Mouse (Mus musculus): ENCODE measurements at regions not wholly inside any gene's neighbourhood (a gene's known extent, or its start where the extent isn't known, plus 50 kb on each side); places are given as distances from the start of the nearest gene placed in this dataset.
"Not testable (repeated sequence)": the region's sequence is repeated elsewhere in the genome, so short reads cannot be mapped to it uniquely, and the experiment has no call there.

DNA sequence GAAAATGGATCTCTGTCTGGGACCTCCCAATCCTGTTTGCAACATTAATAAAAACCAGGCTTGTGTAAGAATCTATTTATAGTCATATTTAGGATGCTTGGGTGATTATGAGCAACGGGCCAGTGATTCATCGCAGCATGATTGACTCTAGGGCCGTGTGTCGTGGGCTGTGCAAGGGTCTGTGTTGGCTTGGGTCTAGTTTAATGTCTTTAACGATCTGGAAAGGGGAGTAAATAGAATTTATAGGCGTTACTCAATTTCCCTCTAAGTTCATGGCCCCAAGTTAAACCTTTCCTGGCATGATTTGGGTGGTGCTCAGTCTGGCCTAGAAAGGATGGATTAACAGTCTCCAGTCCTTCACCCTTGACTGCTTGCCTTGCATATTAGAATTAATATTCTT lies 149.9 kb upstream of the Fer start:
- CTCF ChIA-PET: no interaction called here

DNA sequence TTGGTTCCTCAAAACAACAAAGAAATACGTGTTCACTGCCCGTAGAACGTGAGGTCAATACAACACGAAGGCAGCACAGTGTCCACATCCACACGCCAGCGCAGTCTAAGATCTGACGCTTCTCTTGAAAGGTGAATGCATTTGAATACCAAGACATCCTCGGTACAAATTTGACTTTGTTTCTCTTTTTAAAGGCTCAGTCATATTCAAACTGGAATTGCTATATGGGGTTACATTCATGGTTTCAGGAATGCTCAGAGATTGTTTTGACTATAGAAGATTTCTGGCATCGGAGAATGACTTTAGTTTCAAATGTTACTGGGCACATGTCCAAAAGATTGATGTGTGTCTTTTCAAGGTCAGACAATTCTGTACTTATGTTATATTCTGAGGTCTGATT lies 147.2 kb upstream of the Fer start:
- CTCF ChIA-PET: no interaction called here

DNA sequence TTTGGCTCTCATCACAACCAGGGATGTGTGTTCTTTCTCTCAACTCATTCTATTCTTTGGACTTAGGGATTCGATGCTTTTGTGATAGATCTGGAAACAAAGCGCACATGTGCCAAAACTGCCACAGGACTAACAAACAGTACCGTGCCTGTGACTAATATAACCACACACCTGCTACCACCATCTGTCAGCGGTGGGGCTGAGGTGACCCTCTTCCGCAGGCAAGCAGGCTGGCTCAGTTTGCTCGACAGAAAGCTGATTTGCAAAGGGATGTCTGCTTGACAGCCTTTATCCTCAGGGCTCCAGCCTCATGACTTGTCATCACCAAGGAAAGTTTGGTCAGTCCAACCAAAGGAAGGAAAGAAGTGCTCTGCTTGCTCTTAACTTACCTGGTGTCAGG lies 146.7 kb upstream of the Fer start:
- CTCF ChIA-PET: no interaction called here

GRCm38 (mm10) chr17:63717051-63717578 lies 145.7 kb upstream of the Fer start:
- CTCF ChIA-PET: no interaction called here

- CTCF ChIA-PET: no interaction called here
Measured at GRCm38 (mm10) chr17:63718972-63719715, 143.7 kb upstream of the Fer start.

- CTCF ChIA-PET: no interaction called here
Measured at GRCm38 (mm10) chr17:63719771-63720170, 143.1 kb upstream of the Fer start.

DNA sequence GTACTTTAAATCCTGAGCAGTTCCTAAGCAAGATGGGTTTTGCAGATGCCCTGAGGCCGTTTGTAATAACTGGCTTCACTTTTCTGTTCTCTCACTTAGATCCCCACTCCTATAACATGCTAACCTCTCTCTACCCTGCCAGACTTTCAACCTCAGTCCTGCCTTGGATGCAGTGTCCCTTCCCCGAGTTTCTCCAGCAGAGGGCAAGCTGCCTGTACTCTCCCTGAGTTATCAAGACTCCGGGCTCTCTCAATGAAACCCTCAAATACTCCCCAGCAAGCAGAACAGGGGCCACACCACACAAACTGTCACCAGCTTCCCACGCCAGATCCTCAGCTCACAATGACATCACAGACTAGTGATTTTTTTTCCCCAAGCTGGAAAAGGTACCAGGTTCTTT lies 142.0 kb upstream of the Fer start:
- CTCF ChIA-PET: no interaction called here

GRCm38 (mm10) chr17:63722434-63723004 lies 140.3 kb upstream of the Fer start:
- CTCF ChIA-PET: no interaction called here

DNA sequence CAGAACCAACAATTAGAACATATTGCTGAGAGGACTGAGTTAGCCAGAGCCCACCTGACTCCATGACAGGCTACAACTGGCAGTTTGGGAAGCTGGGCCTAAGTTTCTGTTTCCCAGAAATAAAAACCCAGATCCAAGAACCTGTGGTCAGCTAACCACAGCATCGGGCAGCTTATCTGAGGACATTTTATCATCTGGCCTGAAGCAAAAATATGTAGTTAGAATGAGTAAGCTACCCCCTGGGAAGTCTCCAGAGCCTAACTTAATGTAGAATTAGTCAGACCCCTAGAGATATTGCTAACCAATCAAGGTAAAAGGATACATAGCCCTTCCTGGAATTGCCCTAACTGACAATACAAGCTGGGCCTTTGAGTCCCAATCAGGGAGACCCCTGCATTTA lies 124.7 kb upstream of the Fer start:
- CTCF ChIA-PET: no interaction called here

- CTCF ChIA-PET: interaction anchor here (0.8 kb wide), 1 partner anchor 60 kb away, joined by 10 read pairs; no protein-coding TSS in a partner anchor
Measured at GRCm38 (mm10) chr17:63739710-63740109, 123.2 kb upstream of the Fer start.

- CTCF ChIA-PET: not testable (repeated sequence)
Measured at GRCm38 (mm10) chr17:63749257-63749656, 113.6 kb upstream of the Fer start.

DNA sequence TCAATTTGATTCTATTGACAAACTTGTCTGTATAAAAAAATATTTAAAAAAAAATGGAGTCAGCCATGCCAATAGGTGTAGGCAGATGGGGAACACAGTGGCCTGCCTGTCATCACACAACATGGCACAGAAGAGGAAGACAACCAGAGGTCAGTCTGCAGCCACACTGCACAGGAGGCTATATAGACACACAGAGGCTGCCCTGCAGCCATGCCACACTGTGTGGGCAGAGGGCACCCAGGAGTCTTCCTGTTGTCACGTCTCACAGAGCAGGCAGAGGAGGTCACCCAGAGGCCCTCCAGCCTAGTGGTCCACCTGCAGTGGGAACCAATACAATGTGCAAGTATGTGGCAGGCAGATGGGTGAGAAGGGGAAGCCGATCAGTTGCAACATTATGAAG lies 108.5 kb upstream of the Fer start:
- CTCF ChIA-PET: no interaction called here

DNA sequence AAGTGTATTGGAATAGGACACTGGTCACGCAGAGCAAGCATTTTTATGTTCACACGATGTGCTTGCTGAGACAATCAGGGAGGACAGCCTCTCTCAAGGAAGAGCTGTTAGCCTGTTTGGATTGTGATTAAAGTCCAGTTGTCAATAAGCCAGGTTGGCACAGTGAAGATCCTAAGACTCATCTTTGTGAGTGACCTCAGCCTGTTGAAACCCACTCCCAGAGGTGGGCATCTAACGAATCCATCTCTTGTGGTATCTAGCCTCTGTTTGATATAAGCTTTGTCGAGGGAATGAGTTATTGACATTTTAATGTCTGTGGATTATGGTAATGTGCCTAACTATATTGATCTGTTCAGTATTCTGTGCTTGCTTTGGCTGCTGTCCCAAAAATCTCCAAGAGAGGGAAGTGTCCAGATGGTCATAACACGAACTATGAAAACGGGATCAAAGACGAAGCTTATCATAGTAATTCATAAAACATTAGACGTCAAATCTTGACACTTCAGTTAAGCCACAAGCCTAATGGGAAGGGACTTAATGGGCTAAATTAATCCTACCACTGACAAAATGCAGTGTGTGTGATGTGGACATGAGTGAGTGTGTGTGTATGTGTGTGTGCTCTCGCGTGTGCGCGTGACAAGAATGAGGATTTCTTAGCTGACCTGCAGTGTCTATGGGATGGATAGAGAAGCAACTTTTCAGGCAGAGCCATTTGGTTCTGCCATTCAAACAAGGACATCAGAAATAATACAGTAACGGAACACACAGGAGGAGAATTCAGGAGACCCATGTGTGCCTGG lies 104.8 kb upstream of the Fer start:
- CTCF ChIA-PET: no interaction called here

DNA sequence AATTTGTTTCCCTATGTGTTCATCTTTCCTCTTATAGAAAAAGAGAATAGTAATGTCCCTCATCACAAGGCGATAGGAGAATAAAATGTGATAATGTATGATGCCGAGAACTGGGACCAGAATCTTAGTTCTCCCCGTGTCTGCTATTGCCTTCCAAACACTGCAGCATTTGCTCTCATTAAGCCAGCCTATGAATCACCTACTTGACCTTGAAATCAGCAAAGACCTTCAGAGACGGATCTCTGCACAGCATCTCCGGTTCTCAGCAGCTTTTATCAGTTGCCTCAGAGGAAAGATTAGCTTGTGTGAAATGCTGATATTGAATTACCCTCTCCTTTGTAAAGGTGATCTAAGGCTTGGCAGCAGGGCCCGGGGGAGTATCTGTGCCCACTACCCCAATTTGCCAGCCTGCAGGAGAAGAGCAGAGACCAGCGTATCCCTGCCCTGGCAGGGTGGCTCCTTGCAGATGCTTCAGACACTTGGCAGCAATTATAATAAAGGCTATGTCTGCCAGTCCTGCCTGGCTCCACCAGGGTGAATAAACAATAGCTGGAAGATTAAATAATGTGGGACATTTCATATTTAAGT lies 104.0 kb upstream of the Fer start:
- CTCF ChIA-PET: no interaction called here

DNA sequence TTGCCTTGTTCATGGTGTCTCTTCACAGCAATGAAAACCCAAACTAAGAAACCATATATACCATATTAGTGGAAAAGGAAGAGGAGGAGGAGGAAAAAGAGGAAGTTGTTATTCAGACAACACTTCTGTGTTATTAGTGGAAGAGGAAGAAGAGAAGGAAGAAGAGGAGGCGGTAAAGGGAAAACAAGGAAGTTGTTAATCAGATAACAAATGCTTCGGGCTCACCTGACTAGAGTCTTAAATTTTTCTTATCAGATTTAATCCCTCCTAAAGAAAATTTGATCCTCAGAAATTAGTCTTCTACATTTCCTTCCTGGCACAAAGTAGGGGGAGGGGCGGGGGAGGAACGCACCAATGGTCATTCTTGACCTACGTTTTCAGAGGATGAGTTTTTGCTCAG lies 101.8 kb upstream of the Fer start:
- CTCF ChIA-PET: no interaction called here

GRCm38 (mm10) chr17:63771111-63771510 lies 91.8 kb upstream of the Fer start:
- CTCF ChIA-PET: no interaction called here

GRCm38 (mm10) chr17:63784381-63785116 lies 78.3 kb upstream of the Fer start:
- CTCF ChIA-PET: no interaction called here

GRCm38 (mm10) chr17:63786444-63786843 lies 76.4 kb upstream of the Fer start:
- CTCF ChIA-PET: no interaction called here

- CTCF ChIA-PET: no interaction called here
Measured at GRCm38 (mm10) chr17:63794352-63794751, 68.5 kb upstream of the Fer start.

DNA sequence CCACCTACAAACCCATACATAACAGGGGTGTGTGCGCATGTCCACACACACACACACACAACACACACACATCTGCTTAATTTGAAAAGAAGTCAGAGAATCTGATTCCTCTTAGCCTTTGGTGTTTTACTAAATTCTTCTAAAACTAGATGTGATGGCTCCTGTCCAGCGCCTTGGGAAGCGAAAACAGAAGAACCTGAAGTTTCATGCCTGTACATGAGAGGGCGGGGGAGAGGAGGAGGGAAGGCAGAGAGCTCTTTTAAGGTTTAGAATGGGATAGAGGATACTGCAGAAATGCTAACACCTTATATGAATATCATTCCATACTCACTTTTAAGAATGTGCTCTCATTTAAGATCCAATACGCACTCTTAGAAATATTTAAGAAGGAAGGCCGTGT lies 64.5 kb upstream of the Fer start:
- CTCF ChIA-PET: no interaction called here

GRCm38 (mm10) chr17:63798961-63799531 lies 63.8 kb upstream of the Fer start:
- CTCF ChIA-PET: no interaction called here

GRCm38 (mm10) chr17:63801411-63801810 lies 61.5 kb upstream of the Fer start:
- CTCF ChIA-PET: no interaction called here
